Mouse (Mus musculus) embryonic facial prominence, embryonic 11.5 days (tissue): ENCODE measurements around the gene 4930550C14Rik. TPM values are rescaled to one million over a fixed set of nuclear protein-coding genes. Genes with fewer than 3 reads are reported as not detected.

Experiments
- ATAC-seq: fragments of 200-750 bp; cut with Nextera tagmentation; replicated peaks from 2 replicates; pipeline ENCODE4 v1.8.0; 2017; ENCODE audit warnings: low read depth; ENCODE audit not compliant: insufficient number of reproducible peaks, low FRiP score, low TSS enrichment
- DNase-seq: peaks from one replicate; pipeline ENCODE4 v3.0.0-alpha.2; 2015; ENCODE audit warnings: low spot score
- H3K27ac ChIP-seq: fragments of 300-500 bp; sonication (generic); replicated peaks from 2 replicates; pipeline ENCODE4 v1.5.1; 2014; ENCODE audit warnings: mild to moderate bottlenecking, low read depth, low read length, control low read depth
- H3K27me3 ChIP-seq: fragments of 300-500 bp; sonication (generic); 2 replicates; pipeline ENCODE4 v1.6.1; 2014; ENCODE audit warnings: mild to moderate bottlenecking, low read length, moderate library complexity, mixed read lengths; ENCODE audit not compliant: control insufficient read depth, insufficient read depth
- H3K36me3 ChIP-seq: fragments of 300-500 bp; sonication (generic); replicated peaks from 2 replicates; pipeline ENCODE4 v1.6.1; 2014; ENCODE audit warnings: low read depth, mild to moderate bottlenecking, low read length, moderate library complexity, mixed read lengths; ENCODE audit not compliant: control insufficient read depth, insufficient read depth
- H3K4me1 ChIP-seq: fragments of 300-500 bp; sonication (generic); 2 replicates; pipeline ENCODE4 v1.6.1; 2014; ENCODE audit warnings: low read length, mixed read lengths; ENCODE audit not compliant: control insufficient read depth, insufficient read depth
- H3K4me2 ChIP-seq: fragments of 300-500 bp; sonication (generic); 2 replicates; pipeline ENCODE4 v1.6.1; 2014; ENCODE audit warnings: low read depth, mild to moderate bottlenecking, control low read depth, low read length, moderate library complexity
- H3K4me3 ChIP-seq: fragments of 300-500 bp; sonication (generic); 2 replicates; pipeline ENCODE4 v1.5.1; 2014; ENCODE audit warnings: low read depth, low read length, control low read depth
- H3K9ac ChIP-seq: fragments of 300-500 bp; sonication (generic); replicated peaks from 2 replicates; pipeline ENCODE4 v1.6.1; 2014; ENCODE audit warnings: mild to moderate bottlenecking, control low read depth, low read length
- H3K9me3 ChIP-seq: fragments of 300-500 bp; sonication (generic); replicated peaks from 2 replicates; pipeline ENCODE4 v1.6.1; 2016; ENCODE audit warnings: mild to moderate bottlenecking, low read length, inconsistent platforms, mixed read lengths; ENCODE audit not compliant: control insufficient read depth
- WGBS: fragments of 180-500 bp; shearing (Covaris S2); extraction: QIAGEN DNeasy Blood & Tissue Kit; methylation state at CpG from one replicate; pipeline ENCODE4 v1.1.7; 2014; 5-methylcytosine and 5-hydroxymethylcytosine counted together
- polyA plus RNA-seq: library from polyadenylated mRNA; unstranded; fragments of >200 nt; fragmentation: Nextera tagmentation; extraction: Ambion mirVana; gene quantifications from 2 replicates; pipeline ENCODE4 v1.2.1, GENCODE M21; 2014

Gene 4930550C14Rik
- polyA plus RNA-seq, 1 experiment from 2014 or later, result 0.43 TPM

- Histone ChIP-seq H3K4me1 (no peaks in the 10 kb centered on the region; the same call in 1 of the 2 replicates), H3K27ac (peak overlapping the region; percentile 49; the same call in 1 of the 2 replicates), H3K9me3 (no peaks in the 10 kb centered on the region), H3K4me3 (peak overlapping the region; percentile 39), H3K9ac (peak overlapping the region; percentile 57), H3K27me3 (no peaks in the 10 kb centered on the region), H3K36me3 (no peaks in the 10 kb centered on the region), H3K4me2 (peak overlapping the region; percentile 45)
- peak; percentile 89 for ATAC-seq
- peak; percentile 92 for DNase-seq
- WGBS, result 29% methylated on average over 21 of the region's 21 CpGs
Measured at GRCm38 (mm10) chr9:53404753-53405722, 2.9 kb downstream of the 4930550C14Rik start.

DNA sequence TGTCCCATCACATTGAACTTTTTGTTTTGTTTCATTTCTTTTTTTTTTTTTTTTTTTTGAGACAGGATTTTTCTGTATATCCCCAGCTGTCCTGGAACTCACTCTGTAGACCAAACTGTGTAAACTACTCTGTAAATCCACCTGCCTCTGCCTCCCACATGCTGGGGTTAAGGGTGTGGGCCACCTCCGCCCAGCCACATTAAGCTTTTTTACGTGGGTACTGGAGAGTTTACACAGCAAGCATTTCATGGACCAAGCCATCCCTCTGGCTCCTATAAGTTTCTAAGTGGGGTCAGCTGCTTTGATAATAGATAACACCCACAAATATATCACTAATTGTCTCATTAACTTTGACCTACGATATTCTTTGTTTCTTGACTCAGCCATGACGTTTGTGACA lies 6.4 kb downstream of the 4930550C14Rik start:
- Histone ChIP-seq H3K4me2 (no peak overlapping the region), H3K36me3 (no peaks in the 10 kb centered on the region), H3K4me1 (no peaks in the 10 kb centered on the region; the same call in 1 of the 2 replicates), H3K9ac (no peak overlapping the region), H3K27me3 (no peaks in the 10 kb centered on the region), H3K9me3 (no peaks in the 10 kb centered on the region), H3K4me3 (no peak overlapping the region), H3K27ac (no peak overlapping the region)
- no peak for DNase-seq
- ATAC-seq, result no peak
- 84% methylated on average over 4 of the region's 4 CpGs for WGBS

- WGBS, result 84% methylated on average over 2 of the region's 2 CpGs
- DNase-seq, result no peak
- no peak overlapping the region for H3K4me3 ChIP-seq
- no peak overlapping the region for H3K4me2 ChIP-seq
- H3K9ac ChIP-seq, result no peak overlapping the region
- no peaks in the 10 kb centered on the region for H3K27me3 ChIP-seq
- no peak overlapping the region for H3K27ac ChIP-seq
- no peaks in the 10 kb centered on the region for H3K9me3 ChIP-seq
- no peaks in the 10 kb centered on the region; the same call in 1 of the 2 replicates for H3K4me1 ChIP-seq
- no peaks in the 10 kb centered on the region for H3K36me3 ChIP-seq
- no peak for ATAC-seq
Measured at GRCm38 (mm10) chr9:53408953-53409361, 6.8 kb downstream of the 4930550C14Rik start.

DNA sequence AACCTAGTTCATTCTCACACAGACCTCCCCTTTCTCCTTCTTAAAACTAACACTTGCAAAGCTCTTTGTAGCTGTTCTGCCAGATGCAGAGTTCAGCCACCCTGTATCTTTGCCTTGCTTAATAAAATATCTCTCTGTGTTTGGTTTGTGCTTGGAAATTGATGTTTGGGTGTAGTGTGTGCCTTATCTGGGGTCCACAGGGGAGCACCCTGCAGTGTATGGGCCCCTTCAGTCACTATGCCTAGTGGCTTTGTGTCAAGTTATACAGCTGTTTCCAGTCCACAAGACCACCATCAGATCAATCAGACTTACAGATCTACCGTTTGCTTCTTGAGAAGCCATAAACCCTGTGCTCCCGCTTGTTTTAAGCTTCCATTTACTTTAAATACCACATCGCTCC lies 7.3 kb downstream of the 4930550C14Rik start:
- WGBS, result 85% methylated on average over 3 of the region's 3 CpGs
- H3K4me1 ChIP-seq, result no peaks in the 10 kb centered on the region; the same call in 1 of the 2 replicates
- no peaks in the 10 kb centered on the region for H3K36me3 ChIP-seq
- H3K4me3 ChIP-seq, result no peak overlapping the region
- H3K27me3 ChIP-seq, result no peaks in the 10 kb centered on the region
- no peak overlapping the region for H3K9ac ChIP-seq
- H3K27ac ChIP-seq, result no peak overlapping the region
- no peak for DNase-seq
- H3K4me2 ChIP-seq, result no peak overlapping the region
- no peaks in the 10 kb centered on the region for H3K9me3 ChIP-seq
- no peak for ATAC-seq

- H3K36me3 ChIP-seq, result no peaks in the 10 kb centered on the region
- no peak overlapping the region for H3K4me2 ChIP-seq
- H3K4me3 ChIP-seq, result no peak overlapping the region
- H3K27me3 ChIP-seq, result no peaks in the 10 kb centered on the region
- no peaks in the 10 kb centered on the region for H3K9me3 ChIP-seq
- WGBS, result 68% methylated on average over 9 of the region's 9 CpGs
- no peaks in the 10 kb centered on the region for H3K4me1 ChIP-seq
- H3K27ac ChIP-seq, result no peak overlapping the region
- ATAC-seq, result no peak
- H3K9ac ChIP-seq, result no peak overlapping the region
- no peak for DNase-seq
Measured at GRCm38 (mm10) chr9:53422133-53422896, 20.2 kb downstream of the 4930550C14Rik start.

GRCm38 (mm10) chr9:53426726-53427125 lies 24.6 kb downstream of the 4930550C14Rik start:
- no peak overlapping the region for H3K27ac ChIP-seq
- no peaks in the 10 kb centered on the region for H3K36me3 ChIP-seq
- H3K4me3 ChIP-seq, result no peak overlapping the region
- no peaks in the 10 kb centered on the region for H3K4me1 ChIP-seq
- ATAC-seq (no peak), DNase-seq (no peak)
- no peaks in the 10 kb centered on the region for H3K27me3 ChIP-seq
- H3K9me3 ChIP-seq, result no peaks in the 10 kb centered on the region
- WGBS, result 73% methylated on average over 3 of the region's 3 CpGs
- H3K4me2 ChIP-seq, result no peak overlapping the region
- no peak overlapping the region for H3K9ac ChIP-seq

DNA sequence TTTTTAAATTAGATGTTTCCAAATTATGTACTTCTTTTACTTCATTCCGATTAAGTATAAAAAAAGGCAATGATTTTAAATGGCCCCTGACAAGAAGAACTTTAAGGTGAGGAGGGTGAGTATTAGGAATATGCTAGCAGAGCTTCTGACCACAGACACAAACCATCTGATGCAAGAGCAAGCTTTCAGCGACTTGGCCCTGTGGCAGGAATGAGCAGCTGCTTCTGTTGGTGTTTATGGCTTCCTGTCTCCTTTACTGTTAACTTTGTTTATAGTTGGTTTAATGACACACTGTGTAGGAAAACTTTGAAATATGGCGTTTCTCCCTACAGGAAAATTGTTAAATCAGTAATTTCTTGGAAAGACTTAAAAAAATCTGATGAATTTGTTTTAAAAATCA lies 25.5 kb downstream of the 4930550C14Rik start:
- DNase-seq, result no peak
- no peaks in the 10 kb centered on the region for H3K4me1 ChIP-seq
- H3K9me3 ChIP-seq, result no peaks in the 10 kb centered on the region
- H3K9ac ChIP-seq, result no peak overlapping the region
- H3K27me3 ChIP-seq, result no peaks in the 10 kb centered on the region
- WGBS, result 86% methylated on average over 3 of the region's 3 CpGs
- H3K4me3 ChIP-seq, result no peak overlapping the region
- no peak overlapping the region for H3K4me2 ChIP-seq
- no peak for ATAC-seq
- H3K27ac ChIP-seq, result no peak overlapping the region
- no peaks in the 10 kb centered on the region for H3K36me3 ChIP-seq
